Mouse (Mus musculus) myocyte (in vitro differentiated cells): ENCODE results near the gene Gtf2ird2. TPM values are rescaled to one million over a fixed set of nuclear protein-coding genes. Genes with fewer than 3 reads are reported as not detected.

Experiments
- H3K27me3 ChIP-seq: one replicate; pipeline ENCODE4 v1.6.1; 2011; ENCODE audit not compliant: control insufficient read depth, insufficient read depth, insufficient read length
- H3K36me3 ChIP-seq: one replicate; pipeline ENCODE4 v1.6.1; 2011; ENCODE audit not compliant: control insufficient read depth, insufficient read depth
- H3K4me2 ChIP-seq: one replicate; pipeline ENCODE4 v1.6.1; 2011; ENCODE audit warnings: low read depth, control low read depth
- H3K4me3 ChIP-seq: one replicate; pipeline ENCODE4 v1.5.1; 2011; ENCODE audit warnings: mild to moderate bottlenecking, control low read depth, moderate library complexity
- H3K79me2 ChIP-seq: one replicate; pipeline ENCODE4 v1.6.1; 2011; ENCODE audit not compliant: control insufficient read depth, insufficient read depth
- H3ac ChIP-seq: one replicate; pipeline ENCODE4 v1.6.1; 2011; ENCODE audit not compliant: control insufficient read depth, insufficient read length
- CEBPB ChIP-seq: IDR thresholded peaks from 2 replicates; pipeline ENCODE4 v1.6.1; 2011; ENCODE audit warnings: mild to moderate bottlenecking, moderate library complexity; ENCODE audit not compliant: poor library complexity, insufficient read depth, severe bottlenecking
- E2F4 ChIP-seq: IDR thresholded peaks from one replicate; pipeline ENCODE4 v1.6.1; 2011; ENCODE audit warnings: mild to moderate bottlenecking, control low read depth, moderate library complexity; ENCODE audit not compliant: insufficient read depth
- MAX ChIP-seq: IDR thresholded peaks from one replicate; pipeline ENCODE4 v1.6.1; 2011; ENCODE audit warnings: low read depth, mild to moderate bottlenecking, control low read depth
- MYOD1 ChIP-seq, 3 experiments: IDR thresholded peaks; one replicate each; pipeline ENCODE4 v1.6.1; 2011; ENCODE audit warnings: control low read depth in 2 of 3, low read depth in 2 of 3, mild to moderate bottlenecking in 2 of 3, moderate library complexity in 1 of 3; ENCODE audit not compliant: insufficient read length in 2 of 3, control insufficient read depth in 1 of 3
- MYOG ChIP-seq, 3 experiments: IDR thresholded peaks; one replicate each; pipeline ENCODE4 v1.6.1; 2011; ENCODE audit warnings: control low read depth in 2 of 3, low read depth in 2 of 3, mild to moderate bottlenecking in 2 of 3; ENCODE audit not compliant: insufficient read length in 2 of 3, control insufficient read depth in 1 of 3, insufficient read depth in 1 of 3
- POLR2A ChIP-seq: IDR thresholded peaks from one replicate; pipeline ENCODE4 v1.6.1; 2011; ENCODE audit warnings: low read depth, mild to moderate bottlenecking, control low read depth, moderate library complexity; ENCODE audit not compliant: insufficient read length
- POLR2AphosphoS2 ChIP-seq: IDR thresholded peaks from one replicate; pipeline ENCODE4 v1.6.1; 2011; ENCODE audit warnings: low read depth, control low read depth; ENCODE audit not compliant: insufficient read length
- REST ChIP-seq: IDR thresholded peaks from one replicate; pipeline ENCODE4 v1.6.1; 2011; ENCODE audit warnings: mild to moderate bottlenecking, control low read depth, moderate library complexity; ENCODE audit not compliant: insufficient read depth, insufficient read length
- SRF ChIP-seq: IDR thresholded peaks from one replicate; pipeline ENCODE4 v1.6.1; 2011; ENCODE audit warnings: low read depth; ENCODE audit not compliant: control insufficient read depth, insufficient read length
- TCF12 ChIP-seq: IDR thresholded peaks from one replicate; pipeline ENCODE4 v1.6.1; 2011; ENCODE audit warnings: mild to moderate bottlenecking, control low read depth; ENCODE audit not compliant: poor library complexity, insufficient read depth, severe bottlenecking
- TCF3 ChIP-seq: IDR thresholded peaks from one replicate; pipeline ENCODE4 v1.6.1; 2011; ENCODE audit warnings: low read depth, control low read depth; ENCODE audit not compliant: insufficient read length
- USF1 ChIP-seq: IDR thresholded peaks from one replicate; pipeline ENCODE4 v1.6.1; 2011; ENCODE audit warnings: low read depth, mild to moderate bottlenecking, control low read depth, moderate library complexity
- polyA plus RNA-seq: library from polyadenylated mRNA; unstranded; fragments of >200 nt; fragmentation: generic; extraction: Trizol; gene quantifications from one replicate; pipeline ENCODE4 v1.2.1, GENCODE M21; 2012; ENCODE audit warnings: missing spikeins

The Gtf2ird2 gene
- polyA plus RNA-seq, 1 experiment = 4.8 TPM

GRCm38 (mm10) chr5:134232111-134232510 lies 48.3 kb downstream of the Gtf2ird2 start:
- H3K4me3 ChIP-seq = no peak overlapping the region
- no peak overlapping the region for H3K4me2 ChIP-seq
- no peak for TF ChIP-seq POLR2A
- TF ChIP-seq SRF = no peak
- TF ChIP-seq MAX = no peak
- TF ChIP-seq E2F4 = no peak

GRCm38 (mm10) chr5:134232568-134232967 lies 48.7 kb downstream of the Gtf2ird2 start:
- TF ChIP-seq TCF3 (no peak), MYOD1 (IDR thresholded peaks at IDR 0.05; ENCODE audit: control insufficient read depth in 1 of 3, insufficient read length in 2 of 3, low read depth in 2 of 3) (peak in 1 of 3 experiments; percentile 22), MYOG (IDR thresholded peaks at IDR 0.05; ENCODE audit: control insufficient read depth in 1 of 3, insufficient read depth in 1 of 3, insufficient read length in 2 of 3, low read depth in 2 of 3) (peak in 1 of 3 experiments; percentile 10)
- Histone ChIP-seq H3K36me3 (peaks cover 7% of the 10 kb centered on the region), H3ac (no peak overlapping the region), H3K27me3 (no peaks in the 10 kb centered on the region), H3K79me2 (no peaks in the 10 kb centered on the region), H3K4me2 (no peak overlapping the region), H3K4me3 (no peak overlapping the region)

More at GRCm38 (mm10) chr5:134232111-134232510, 48.3 kb downstream of the Gtf2ird2 start:
- H3K27me3 ChIP-seq = no peaks in the 10 kb centered on the region
- no peak overlapping the region for H3ac ChIP-seq
- H3K79me2 ChIP-seq = no peaks in the 10 kb centered on the region
- H3K36me3 ChIP-seq = peaks cover 6% of the 10 kb centered on the region

GRCm38 (mm10) chr5:134233244-134233651 lies 49.4 kb downstream of the Gtf2ird2 start:
- H3K4me3 ChIP-seq = no peak overlapping the region
- H3K36me3 ChIP-seq = peaks cover 11% of the 10 kb centered on the region
- H3ac ChIP-seq = no peak overlapping the region
- TF ChIP-seq USF1 (no peak), E2F4 (no peak), REST (no peak), MAX (no peak), TCF12 (no peak), SRF (no peak), POLR2A (no peak), MYOD1 (IDR thresholded peaks at IDR 0.05; ENCODE audit: control insufficient read depth in 1 of 3, insufficient read length in 2 of 3, low read depth in 2 of 3) (no peak), POLR2AphosphoS2 (no peak), MYOG (IDR thresholded peaks at IDR 0.05; ENCODE audit: control insufficient read depth in 1 of 3, insufficient read depth in 1 of 3, insufficient read length in 2 of 3, low read depth in 2 of 3) (no peak), CEBPB (no peak), TCF3 (no peak)
- H3K79me2 ChIP-seq = no peaks in the 10 kb centered on the region
- H3K4me2 ChIP-seq = no peak overlapping the region
- H3K27me3 ChIP-seq = no peaks in the 10 kb centered on the region

GRCm38 (mm10) chr5:134234205-134234604 lies 50.4 kb downstream of the Gtf2ird2 start:
- H3ac ChIP-seq = no peak overlapping the region
- peaks cover 11% of the 10 kb centered on the region for H3K36me3 ChIP-seq
- H3K4me2 ChIP-seq = no peak overlapping the region
- no peaks in the 10 kb centered on the region for H3K27me3 ChIP-seq
- no peaks in the 10 kb centered on the region for H3K79me2 ChIP-seq
- TF ChIP-seq POLR2A = no peak
- TF ChIP-seq SRF = no peak
- no peak for TF ChIP-seq MYOG (IDR thresholded peaks at IDR 0.05; ENCODE audit: control insufficient read depth in 1 of 3, insufficient read depth in 1 of 3, insufficient read length in 2 of 3, low read depth in 2 of 3)
- no peak overlapping the region for H3K4me3 ChIP-seq

GRCm38 (mm10) chr5:134235111-134235510 lies 51.3 kb downstream of the Gtf2ird2 start:
- no peak overlapping the region for H3ac ChIP-seq
- TF ChIP-seq TCF3 = no peak
- no peak for TF ChIP-seq MYOG (IDR thresholded peaks at IDR 0.05; ENCODE audit: control insufficient read depth in 1 of 3, insufficient read depth in 1 of 3, insufficient read length in 2 of 3, low read depth in 2 of 3)
- no peak for TF ChIP-seq POLR2A
- no peak for TF ChIP-seq E2F4
- no peak for TF ChIP-seq CEBPB
- TF ChIP-seq USF1 = no peak
- no peak for TF ChIP-seq POLR2AphosphoS2
- TF ChIP-seq MAX = no peak
- no peaks in the 10 kb centered on the region for H3K27me3 ChIP-seq
- H3K4me3 ChIP-seq = no peak overlapping the region
- H3K79me2 ChIP-seq = no peaks in the 10 kb centered on the region
- no peak overlapping the region for H3K4me2 ChIP-seq
- H3K36me3 ChIP-seq = peaks cover 15% of the 10 kb centered on the region

- no peak for TF ChIP-seq REST
- no peak for TF ChIP-seq CEBPB
- TF ChIP-seq E2F4 = no peak
- no peak for TF ChIP-seq USF1
- TF ChIP-seq MYOG (IDR thresholded peaks at IDR 0.05; ENCODE audit: control insufficient read depth in 1 of 3, insufficient read depth in 1 of 3, insufficient read length in 2 of 3, low read depth in 2 of 3) = no peak
- no peak for TF ChIP-seq POLR2A
- no peak for TF ChIP-seq TCF3
- TF ChIP-seq MYOD1 (IDR thresholded peaks at IDR 0.05; ENCODE audit: control insufficient read depth in 1 of 3, insufficient read length in 2 of 3, low read depth in 2 of 3) = no peak
- TF ChIP-seq TCF12 = no peak
- no peak for TF ChIP-seq POLR2AphosphoS2
- TF ChIP-seq SRF = no peak
- TF ChIP-seq MAX = no peak
- no peaks in the 10 kb centered on the region for H3K79me2 ChIP-seq
- no peak overlapping the region for H3ac ChIP-seq
- H3K4me3 ChIP-seq = no peak overlapping the region
- no peak overlapping the region for H3K4me2 ChIP-seq
- H3K36me3 ChIP-seq = peaks cover 22% of the 10 kb centered on the region
- no peaks in the 10 kb centered on the region for H3K27me3 ChIP-seq
Observed at GRCm38 (mm10) chr5:134236241-134236640, 52.4 kb downstream of the Gtf2ird2 start.
